Mouse (Mus musculus): ENCODE results near the gene Myo5a.

GRCm38 (mm10) chr9:75049100-75049499, 21.7 kb upstream of the Myo5a start:
- no peak for TF ChIP-seq CTCF (IDR thresholded peaks at IDR 0.05; ENCODE audit: low read depth)
- no peak for TF ChIP-seq EP300 (IDR thresholded peaks at IDR 0.05; ENCODE audit: low read depth)
